Mouse (Mus musculus): Measurements from ENCODE around the gene Ajap1.

The Ajap1 gene

GRCm38 (mm10) chr4:153357539-153358242, 124.9 kb downstream of the Ajap1 start:
- DNase-seq (ENCODE audit: low read depth, low spot score), result peak; percentile 76

GRCm38 (mm10) chr4:153356236-153356635, 126.4 kb downstream of the Ajap1 start:
- no peak for DNase-seq (ENCODE audit: low read depth, low spot score)

GRCm38 (mm10) chr4:153344999-153345398, 137.6 kb downstream of the Ajap1 start:
- peak; percentile 53 for DNase-seq (ENCODE audit: low read depth, low spot score)

- peak; percentile 85 for DNase-seq (ENCODE audit: low read depth, low spot score)
Measured at GRCm38 (mm10) chr4:153340887-153341286, 141.7 kb downstream of the Ajap1 start.

- DNase-seq (ENCODE audit: low read depth, low spot score), result no peak
Measured at GRCm38 (mm10) chr4:153335301-153335799, 147.3 kb downstream of the Ajap1 start.

- DNase-seq (ENCODE audit: low read depth, low spot score), result no peak
Measured at GRCm38 (mm10) chr4:153327809-153328208, 154.8 kb downstream of the Ajap1 start.
